Mouse (Mus musculus): ENCODE data around the gene Ncoa4. TPM values are rescaled to one million over a fixed set of nuclear protein-coding genes. Genes with fewer than 3 reads are reported as not detected.

Gene Ncoa4
- polyA plus RNA-seq, 1 experiment: 56.5 TPM

GRCm38 (mm10) chr14:32144734-32145133, 14.9 kb upstream of the Ncoa4 start:
- DNase-seq (ENCODE audit: low read depth): no peak
- TF ChIP-seq POLR2A (IDR thresholded peaks at IDR 0.05; ENCODE audit: borderline replicate concordance, extremely low read depth, insufficient read depth, insufficient read length, poor library complexity, severe bottlenecking): no peak
- TF ChIP-seq CTCF (IDR thresholded peaks at IDR 0.05; ENCODE audit: borderline replicate concordance, extremely low read depth, insufficient read depth, insufficient read length): no peak

- TF ChIP-seq CTCF (IDR thresholded peaks at IDR 0.05; ENCODE audit: borderline replicate concordance, extremely low read depth, insufficient read depth, insufficient read length) (no peak), POLR2A (IDR thresholded peaks at IDR 0.05; ENCODE audit: borderline replicate concordance, extremely low read depth, insufficient read depth, insufficient read length, poor library complexity, severe bottlenecking) (no peak)
- no peak for DNase-seq (ENCODE audit: low read depth)
These were observed 14.3 kb upstream of the Ncoa4 start for GRCm38 (mm10) chr14:32145401-32145800.

- no peak for DNase-seq (ENCODE audit: low read depth)
- no peak for TF ChIP-seq POLR2A (IDR thresholded peaks at IDR 0.05; ENCODE audit: borderline replicate concordance, extremely low read depth, insufficient read depth, insufficient read length, poor library complexity, severe bottlenecking)
These were observed 13.7 kb upstream of the Ncoa4 start for GRCm38 (mm10) chr14:32145809-32146511.

GRCm38 (mm10) chr14:32146578-32146977, 13.1 kb upstream of the Ncoa4 start:
- no peak for TF ChIP-seq CTCF (IDR thresholded peaks at IDR 0.05; ENCODE audit: borderline replicate concordance, extremely low read depth, insufficient read depth, insufficient read length)
- TF ChIP-seq POLR2A (IDR thresholded peaks at IDR 0.05; ENCODE audit: borderline replicate concordance, extremely low read depth, insufficient read depth, insufficient read length, poor library complexity, severe bottlenecking): no peak
- DNase-seq (ENCODE audit: low read depth): no peak

GRCm38 (mm10) chr14:32150872-32151271, 8.8 kb upstream of the Ncoa4 start:
- DNase-seq (ENCODE audit: low read depth): no peak
- TF ChIP-seq POLR2A (IDR thresholded peaks at IDR 0.05; ENCODE audit: borderline replicate concordance, extremely low read depth, insufficient read depth, insufficient read length, poor library complexity, severe bottlenecking) (no peak), CTCF (IDR thresholded peaks at IDR 0.05; ENCODE audit: borderline replicate concordance, extremely low read depth, insufficient read depth, insufficient read length) (no peak)

- DNase-seq (ENCODE audit: low read depth): no peak
- TF ChIP-seq POLR2A (IDR thresholded peaks at IDR 0.05; ENCODE audit: borderline replicate concordance, extremely low read depth, insufficient read depth, insufficient read length, poor library complexity, severe bottlenecking) (no peak), CTCF (IDR thresholded peaks at IDR 0.05; ENCODE audit: borderline replicate concordance, extremely low read depth, insufficient read depth, insufficient read length) (no peak)
These were observed 7.3 kb upstream of the Ncoa4 start for GRCm38 (mm10) chr14:32152243-32152965.

- no peak for DNase-seq (ENCODE audit: low read depth)
- TF ChIP-seq CTCF (IDR thresholded peaks at IDR 0.05; ENCODE audit: borderline replicate concordance, extremely low read depth, insufficient read depth, insufficient read length) (no peak), POLR2A (IDR thresholded peaks at IDR 0.05; ENCODE audit: borderline replicate concordance, extremely low read depth, insufficient read depth, insufficient read length, poor library complexity, severe bottlenecking) (no peak)
These were observed 6.5 kb upstream of the Ncoa4 start for GRCm38 (mm10) chr14:32153156-32153555.

GRCm38 (mm10) chr14:32154758-32155157, 4.9 kb upstream of the Ncoa4 start:
- TF ChIP-seq POLR2A (IDR thresholded peaks at IDR 0.05; ENCODE audit: borderline replicate concordance, extremely low read depth, insufficient read depth, insufficient read length, poor library complexity, severe bottlenecking) (no peak), CTCF (IDR thresholded peaks at IDR 0.05; ENCODE audit: borderline replicate concordance, extremely low read depth, insufficient read depth, insufficient read length) (no peak)
- no peak for DNase-seq (ENCODE audit: low read depth)

- peak; percentile 13 for DNase-seq (ENCODE audit: low read depth)
- TF ChIP-seq POLR2A (IDR thresholded peaks at IDR 0.05; ENCODE audit: borderline replicate concordance, extremely low read depth, insufficient read depth, insufficient read length, poor library complexity, severe bottlenecking) (no peak), CTCF (IDR thresholded peaks at IDR 0.05; ENCODE audit: borderline replicate concordance, extremely low read depth, insufficient read depth, insufficient read length) (no peak)
These were observed 455 bp upstream of the Ncoa4 start for GRCm38 (mm10) chr14:32159150-32159670.

GRCm38 (mm10) chr14:32160563-32160962, 898 bp downstream of the Ncoa4 start:
- TF ChIP-seq CTCF (IDR thresholded peaks at IDR 0.05; ENCODE audit: borderline replicate concordance, extremely low read depth, insufficient read depth, insufficient read length) (no peak), POLR2A (IDR thresholded peaks at IDR 0.05; ENCODE audit: borderline replicate concordance, extremely low read depth, insufficient read depth, insufficient read length, poor library complexity, severe bottlenecking) (no peak)
- no peak for DNase-seq (ENCODE audit: low read depth)

GRCm38 (mm10) chr14:32161090-32161885, 1.6 kb downstream of the Ncoa4 start:
- no peak for TF ChIP-seq POLR2A (IDR thresholded peaks at IDR 0.05; ENCODE audit: borderline replicate concordance, extremely low read depth, insufficient read depth, insufficient read length, poor library complexity, severe bottlenecking)
- TF ChIP-seq CTCF (IDR thresholded peaks at IDR 0.05; ENCODE audit: borderline replicate concordance, extremely low read depth, insufficient read depth, insufficient read length): no peak
- no peak for DNase-seq (ENCODE audit: low read depth)
